Mouse (Mus musculus) central nervous system, embryonic 18 days (tissue): ENCODE results near the gene Kcnh2. TPM values are rescaled to one million over a fixed set of nuclear protein-coding genes. Genes with fewer than 3 reads are reported as not detected.

Experiments used
- polyA plus RNA-seq: library from polyadenylated mRNA; depleted of rRNA; stranded (reverse); fragments of >200 nt; gene quantifications from 2 replicates; pipeline ENCODE4 v1.2.3, GENCODE M21; 2012; rRNA removed

Kcnh2 gene
- 33.9 and 38.3 TPM in 2 replicates for polyA plus RNA-seq

GRCm38 (mm10) chr5:24351278-24351677 lies at the start of gene Kcnh2:
Kcnh2 (minus strand) TSS chr5:24351604.

GRCm38 (mm10) chr5:24393392-24393997 lies 42.1 kb upstream of the Kcnh2 start, which contains the start of gene Abcb8:
Abcb8 (plus strand) TSS chr5:24393663.

GRCm38 (mm10) chr5:24391864-24392263 lies 40.5 kb upstream of the Kcnh2 start, which contains the start of gene Atg9b:
Atg9b (minus strand) TSS chr5:24392143.

GRCm38 (mm10) chr5:24364508-24364907 lies 13.1 kb upstream of the Kcnh2 start, which contains the start of gene Nos3:
Nos3 (plus strand) TSS chr5:24364810.

Other genes with a start within 250 kb of the Kcnh2 start
- 9.4 and 9.6 TPM in 2 replicates for gene Nupl2, start 186.6 kb downstream of the Kcnh2 start, polyA plus RNA-seq
- 8.1 and 8.6 TPM in 2 replicates for gene Nos3, start 13.2 kb upstream of the Kcnh2 start, polyA plus RNA-seq
- 6.8 and 10.2 TPM in 2 replicates for gene Atg9b, start 40.5 kb upstream of the Kcnh2 start, polyA plus RNA-seq
- gene Abcb8, start 42.1 kb upstream of the Kcnh2 start, polyA plus RNA-seq: 47.3 and 50.7 TPM in 2 replicates
- gene Asic3, start 61.8 kb upstream of the Kcnh2 start, polyA plus RNA-seq: 0.36 and 3.7 TPM in 2 replicates
- 207 and 219 TPM in 2 replicates for gene Cdk5, start 71.9 kb upstream of the Kcnh2 start, polyA plus RNA-seq
- 27.1 and 29.2 TPM in 2 replicates for gene Slc4a2, start 72.2 kb upstream of the Kcnh2 start, polyA plus RNA-seq
- gene Fastk, start 93.7 kb upstream of the Kcnh2 start, polyA plus RNA-seq: 150 and 160 TPM in 2 replicates
- gene Tmub1, start 96.2 kb upstream of the Kcnh2 start, polyA plus RNA-seq: 56.9 and 61.0 TPM in 2 replicates
- gene Agap3, start 100.6 kb upstream of the Kcnh2 start, polyA plus RNA-seq: 168 and 197 TPM in 2 replicates
- 0.96 and 2.0 TPM in 2 replicates for gene Gbx1, start 175.6 kb upstream of the Kcnh2 start, polyA plus RNA-seq
- 0.16 and 0.27 TPM in 2 replicates for gene Asb10, start 189.4 kb upstream of the Kcnh2 start, polyA plus RNA-seq
- 0.21 and 0.35 TPM in 2 replicates for gene 4931409K22Rik, start 205.2 kb upstream of the Kcnh2 start, polyA plus RNA-seq
- 62.6 and 63.3 TPM in 2 replicates for gene Abcf2, start 225.9 kb upstream of the Kcnh2 start, polyA plus RNA-seq
- gene Chpf2, start 235.1 kb upstream of the Kcnh2 start, polyA plus RNA-seq: 21.5 and 22.6 TPM in 2 replicates